Mouse (Mus musculus): Measurements from ENCODE around the gene Rexo5.

Gene Rexo5

DNA sequence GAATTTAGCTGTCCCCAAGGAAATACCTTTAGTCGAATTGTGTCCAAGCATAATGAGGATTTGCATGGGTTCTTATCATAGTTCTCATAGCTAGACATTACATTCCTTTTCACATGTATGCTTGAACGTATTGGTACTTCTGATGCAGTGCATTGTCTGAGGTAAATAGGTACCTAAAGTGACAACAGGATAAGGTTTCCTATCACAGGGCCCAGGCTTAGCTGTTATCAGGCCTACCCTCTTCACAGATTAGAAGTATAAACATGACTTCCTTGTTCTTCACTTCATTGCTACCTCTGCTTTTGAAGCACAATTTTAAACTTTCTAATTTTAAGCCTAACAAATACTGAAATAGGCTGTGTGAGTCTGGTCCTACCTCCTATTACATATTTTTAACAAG lies 51.7 kb downstream of the Rexo5 start:
- DNase-seq (ENCODE audit: low spot score), result no peak

- no peak for DNase-seq (ENCODE audit: low spot score)
Measured at GRCm38 (mm10) chr7:119847396-119847795, 53.6 kb downstream of the Rexo5 start.

GRCm38 (mm10) chr7:119849096-119849495 lies 55.3 kb downstream of the Rexo5 start:
- DNase-seq (ENCODE audit: low spot score), result peak; percentile 59

GRCm38 (mm10) chr7:119850737-119851136 lies 56.9 kb downstream of the Rexo5 start:
- DNase-seq (ENCODE audit: low spot score), result no peak

GRCm38 (mm10) chr7:119852494-119852893 lies 58.7 kb downstream of the Rexo5 start:
- no peak for DNase-seq (ENCODE audit: low spot score)

DNA sequence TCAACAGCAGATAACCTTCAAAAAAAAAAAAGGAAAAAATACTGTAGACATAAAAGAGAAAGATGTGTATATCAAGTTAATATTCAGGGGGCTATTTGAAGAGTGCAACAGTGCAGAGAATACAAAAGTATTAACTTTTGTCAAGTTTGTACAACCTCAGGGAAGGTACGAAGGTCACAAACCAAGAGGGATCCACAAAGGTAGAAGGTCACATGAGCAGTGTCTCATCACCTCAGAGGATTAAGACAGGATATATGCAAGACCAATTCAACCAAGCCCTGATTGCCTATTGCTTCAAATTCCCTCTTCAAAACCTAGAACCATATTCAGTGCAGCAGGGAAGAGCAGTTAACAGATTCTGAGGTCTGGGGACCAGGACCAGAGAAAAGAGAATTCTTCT lies 59.4 kb downstream of the Rexo5 start:
- DNase-seq (ENCODE audit: low spot score), result no peak

GRCm38 (mm10) chr7:119854362-119854761 lies 60.6 kb downstream of the Rexo5 start:
- no peak for DNase-seq (ENCODE audit: low spot score)

- DNase-seq (ENCODE audit: low spot score), result no peak
Measured at GRCm38 (mm10) chr7:119855031-119855430, 61.2 kb downstream of the Rexo5 start.

DNA sequence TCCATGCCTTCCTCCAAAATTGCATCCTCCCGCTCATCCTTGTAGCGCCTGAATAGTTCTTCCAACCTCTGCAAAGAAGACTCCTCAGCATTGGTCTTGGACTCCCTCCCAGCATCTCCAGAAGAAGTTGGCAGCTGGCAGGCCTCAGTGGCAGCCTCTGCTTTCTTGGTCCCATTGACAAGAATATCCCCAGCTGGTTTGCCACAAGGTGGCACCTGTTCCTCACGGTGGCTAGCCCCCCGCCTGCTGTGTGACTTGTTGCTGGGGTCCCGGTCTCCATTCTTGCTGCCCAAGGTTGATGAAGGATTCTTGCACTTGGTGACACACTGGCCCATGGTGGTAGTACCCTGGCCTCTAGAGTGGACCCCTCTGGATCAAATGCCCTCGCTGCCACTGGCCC lies 65.7 kb downstream of the Rexo5 start:
- no peak for DNase-seq (ENCODE audit: low spot score)

DNA sequence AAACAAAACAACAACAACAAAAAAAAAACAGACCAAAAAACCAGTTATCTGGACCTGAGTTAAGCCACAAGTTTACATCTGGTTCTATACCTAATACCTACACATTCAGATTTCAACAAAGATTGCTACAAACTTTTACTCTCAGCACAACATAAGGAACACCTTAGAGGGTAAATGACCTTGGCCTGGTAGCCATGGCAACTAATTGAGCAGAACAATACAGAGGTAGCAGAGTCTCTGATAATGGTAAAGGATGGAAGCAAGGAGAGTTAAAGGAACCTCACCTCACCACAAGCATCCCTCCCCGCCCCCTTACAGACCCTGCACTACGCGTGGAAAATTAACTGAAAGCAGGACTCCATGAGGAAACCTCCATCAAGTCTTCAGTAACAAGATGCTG lies 66.3 kb downstream of the Rexo5 start:
- no peak for DNase-seq (ENCODE audit: low spot score)

DNA sequence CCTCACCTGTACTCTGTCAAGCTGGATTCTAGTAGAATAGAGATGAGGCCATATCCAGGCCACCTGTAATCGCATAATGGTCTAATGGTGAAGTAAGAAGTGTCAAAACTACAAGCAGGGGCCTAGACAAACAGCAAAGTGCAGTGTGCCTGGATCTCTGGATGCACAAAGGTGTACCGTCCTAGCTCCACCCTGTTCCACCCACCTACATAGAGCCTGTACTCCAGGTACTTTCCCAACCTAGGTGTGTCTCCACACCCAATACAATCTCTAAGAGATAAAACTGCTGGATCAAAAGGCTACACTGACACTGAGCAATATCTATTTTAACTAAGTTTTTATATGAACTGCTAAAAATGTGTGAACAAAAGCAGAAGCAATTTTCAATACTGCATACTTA lies 66.7 kb downstream of the Rexo5 start:
- no peak for DNase-seq (ENCODE audit: low spot score)

DNA sequence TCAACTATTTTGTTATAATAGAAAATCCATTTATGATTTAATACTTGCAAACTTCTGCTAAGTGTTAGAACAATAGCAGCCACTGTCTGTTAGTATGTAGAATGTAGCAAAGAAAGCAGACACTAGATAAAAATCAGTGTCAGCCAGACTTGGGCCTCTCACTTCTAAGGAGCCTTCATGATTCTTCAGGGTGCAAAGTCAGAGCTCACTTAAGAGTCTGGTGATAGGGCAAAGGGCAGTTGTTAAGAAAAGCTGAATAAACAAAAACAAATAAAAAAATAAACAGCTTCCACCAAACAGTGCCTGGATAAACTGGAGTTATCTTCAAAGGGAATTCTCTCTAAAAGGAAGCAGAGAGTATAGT lies 67.1 kb downstream of the Rexo5 start:
- no peak for DNase-seq (ENCODE audit: low spot score)

DNA sequence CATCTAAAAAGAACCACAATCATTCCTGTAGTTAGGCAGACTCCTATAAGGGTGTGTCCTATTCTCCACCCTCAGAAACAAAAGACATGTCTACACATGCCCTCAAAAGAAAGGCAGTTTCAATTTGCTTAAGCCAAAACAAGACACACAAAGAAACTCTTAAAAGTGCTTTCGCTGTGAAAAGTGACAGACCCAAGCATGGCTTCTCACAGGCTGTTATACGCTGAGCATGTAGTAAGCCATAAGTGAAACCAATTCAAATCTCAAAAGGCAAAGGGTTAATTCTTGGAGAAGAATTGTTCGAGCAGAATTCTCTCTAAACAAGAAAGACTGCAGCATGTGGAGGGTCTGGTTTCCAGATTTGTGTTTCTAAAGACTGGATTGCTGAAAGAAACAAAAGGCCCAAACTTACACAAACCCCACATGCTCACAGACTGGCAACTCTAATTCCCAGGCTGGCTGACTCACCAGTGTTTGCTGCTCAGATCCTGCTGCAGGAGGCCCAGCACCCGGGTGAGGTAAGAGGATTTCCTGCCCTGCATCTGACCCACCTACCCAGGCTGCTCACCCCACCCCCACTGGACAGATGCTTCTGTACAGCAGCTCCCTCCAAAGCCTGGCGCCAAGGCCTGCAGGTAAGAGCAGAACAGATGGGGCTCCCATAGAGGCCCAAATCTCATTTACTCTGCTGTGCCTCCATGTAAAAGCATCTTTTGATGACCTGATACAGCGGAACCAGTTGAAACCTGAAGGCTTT lies 67.7 kb downstream of the Rexo5 start:
- DNase-seq (ENCODE audit: low spot score), result peak; percentile 77

DNA sequence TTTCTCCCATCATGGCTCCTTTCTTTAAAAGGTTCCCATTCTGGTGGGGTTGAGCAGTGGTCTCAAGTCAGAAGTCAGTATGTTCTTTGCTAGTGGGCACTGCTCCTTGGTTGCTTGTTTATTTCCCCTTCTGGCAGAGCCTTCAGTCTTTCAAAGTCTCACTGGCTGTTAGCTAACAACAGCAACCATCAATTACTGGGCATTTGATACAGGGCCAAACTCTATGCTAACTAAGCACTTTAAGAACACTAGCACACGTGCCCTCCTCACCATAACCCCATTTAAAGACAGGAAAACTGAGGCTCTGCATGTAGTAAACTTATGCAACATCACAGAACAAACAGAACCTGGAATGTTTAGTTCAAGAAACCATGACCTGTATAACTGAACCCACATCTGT lies 68.4 kb downstream of the Rexo5 start:
- peak; percentile 18 for DNase-seq (ENCODE audit: low spot score)

- no peak for DNase-seq (ENCODE audit: low spot score)
Measured at GRCm38 (mm10) chr7:119864500-119864899, 70.7 kb downstream of the Rexo5 start.

- no peak for DNase-seq (ENCODE audit: low spot score)
Measured at GRCm38 (mm10) chr7:119866136-119866535, 72.3 kb downstream of the Rexo5 start.

- DNase-seq (ENCODE audit: low spot score), result no peak
Measured at GRCm38 (mm10) chr7:119872204-119872603, 78.4 kb downstream of the Rexo5 start.

DNA sequence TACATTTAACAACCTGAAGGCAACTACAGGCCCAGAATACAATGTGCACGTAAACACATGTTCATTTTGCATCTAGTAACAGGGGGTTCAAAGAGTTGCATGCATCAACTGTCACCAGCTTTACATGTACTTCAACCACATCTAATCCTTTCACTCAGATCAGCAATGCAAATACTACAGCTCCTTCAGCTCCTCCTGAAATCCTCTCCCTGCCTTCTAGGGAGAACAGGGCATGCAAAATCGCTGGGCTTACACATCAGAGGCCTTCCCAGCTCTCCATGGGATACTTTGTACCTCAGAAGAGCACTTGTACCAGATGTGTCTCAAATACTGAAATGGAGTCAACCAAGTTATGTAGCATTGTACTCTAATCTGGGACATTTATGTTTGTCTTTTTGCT lies 79.2 kb downstream of the Rexo5 start:
- DNase-seq (ENCODE audit: low spot score), result no peak

- no peak for DNase-seq (ENCODE audit: low spot score)
Measured at GRCm38 (mm10) chr7:119875776-119876440, 82.1 kb downstream of the Rexo5 start.

GRCm38 (mm10) chr7:119879171-119879570 lies 85.4 kb downstream of the Rexo5 start:
- DNase-seq (ENCODE audit: low spot score), result no peak

- no peak for DNase-seq (ENCODE audit: low spot score)
Measured at GRCm38 (mm10) chr7:119880345-119880744, 86.5 kb downstream of the Rexo5 start.

- DNase-seq (ENCODE audit: low spot score), result no peak
Measured at GRCm38 (mm10) chr7:119881229-119881628, 87.4 kb downstream of the Rexo5 start.

- no peak for DNase-seq (ENCODE audit: low spot score)
Measured at GRCm38 (mm10) chr7:119887887-119888286, 94.1 kb downstream of the Rexo5 start.

DNA sequence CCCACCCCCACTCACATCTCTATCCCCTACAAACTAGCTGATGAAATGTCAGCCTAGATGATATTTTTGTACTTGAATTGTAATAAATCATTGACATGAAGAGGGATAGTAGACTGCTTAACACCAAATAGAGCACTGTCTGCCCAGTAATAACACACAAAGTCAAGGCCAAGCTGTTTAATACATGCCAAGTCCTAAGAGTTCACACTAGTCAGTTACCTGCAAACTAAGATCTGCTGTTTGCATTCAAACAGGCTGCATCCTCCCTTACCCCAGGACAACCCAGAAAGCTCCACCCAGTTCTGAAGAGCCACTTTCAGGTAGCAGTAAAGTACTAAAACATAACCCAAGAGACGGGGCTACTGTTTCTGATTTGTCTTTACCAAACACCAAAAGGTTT lies 98.4 kb downstream of the Rexo5 start:
- no peak for DNase-seq (ENCODE audit: low spot score)
